Mouse (Mus musculus) ES-E14 (cell line): Measurements from ENCODE around the gene Btn2a2.

Source experiments
- CHD2 ChIP-seq: IDR thresholded peaks from 2 replicates; pipeline ENCODE4 v1.6.1; 2014; ENCODE audit warnings: mild to moderate bottlenecking, low read depth, low read length, inconsistent platforms
- HCFC1 ChIP-seq: IDR thresholded peaks from 2 replicates; pipeline ENCODE4 v1.6.1; 2012; ENCODE audit warnings: low read length, inconsistent platforms, borderline replicate concordance; ENCODE audit not compliant: insufficient read depth
- ZC3H11A ChIP-seq: IDR thresholded peaks from 2 replicates; pipeline ENCODE4 v1.6.1; 2012; ENCODE audit warnings: low read depth, mild to moderate bottlenecking, inconsistent platforms, low read length, borderline replicate concordance
- ZNF384 ChIP-seq: IDR thresholded peaks from 2 replicates; pipeline ENCODE4 v1.6.1; 2012; ENCODE audit warnings: low read depth, low read length, inconsistent platforms

- TF ChIP-seq ZC3H11A = no peak
- no peak for TF ChIP-seq CHD2
- no peak for TF ChIP-seq HCFC1
- TF ChIP-seq ZNF384 = 0 out of 2 replicates have a peak, but pooled peaks have one; percentile 54
Observed at GRCm38 (mm10) chr13:23526312-23526711, 37.7 kb upstream of the Btn2a2 start.
